Mouse (Mus musculus) testis, adult 2 months (tissue): ENCODE measurements around the gene Fscn2. TPM values are rescaled to one million over a fixed set of nuclear protein-coding genes. Genes with fewer than 3 reads are reported as not detected.
A peak's percentile ranks its signal among the peaks of the same experiment; 100 is the strongest.
"Not testable (repeated sequence)": the region's sequence is repeated elsewhere in the genome, so short reads cannot be mapped to it uniquely, and the experiment has no call there.

ENCODE experiments used
- H3K27ac ChIP-seq: fragments of 200-500 bp; 2 replicates; pipeline ENCODE4 v1.5.1; 2012; ENCODE audit warnings: low read depth, low read length; ENCODE audit not compliant: control insufficient read depth, insufficient read depth
- H3K27me3 ChIP-seq: fragments of 200-500 bp; 2 replicates; pipeline ENCODE4 v1.6.1; 2012; ENCODE audit warnings: mild to moderate bottlenecking, low read length, moderate library complexity; ENCODE audit not compliant: control insufficient read depth, insufficient read depth
- H3K36me3 ChIP-seq: fragments of 200-500 bp; 2 replicates; pipeline ENCODE4 v1.6.1; 2012; ENCODE audit warnings: mild to moderate bottlenecking, low read length; ENCODE audit not compliant: control insufficient read depth, insufficient read depth
- H3K4me1 ChIP-seq: fragments of 200-500 bp; 2 replicates; pipeline ENCODE4 v1.6.1; 2012; ENCODE audit warnings: low read length; ENCODE audit not compliant: control insufficient read depth, insufficient read depth
- H3K4me3 ChIP-seq: fragments of 200-500 bp; 2 replicates; pipeline ENCODE4 v1.5.1; 2012; ENCODE audit warnings: low read depth, mild to moderate bottlenecking, low read length, moderate library complexity, mixed read lengths; ENCODE audit not compliant: control insufficient read depth
- CTCF ChIP-seq: fragments of 200-500 bp; IDR thresholded peaks from 2 replicates; pipeline ENCODE4 v1.5.1; 2012; ENCODE audit warnings: low read depth, mild to moderate bottlenecking, inconsistent platforms, low read length, moderate library complexity; ENCODE audit not compliant: control insufficient read depth, insufficient read depth, insufficient replicate concordance
- POLR2A ChIP-seq: fragments of 200-500 bp; IDR thresholded peaks from 2 replicates; pipeline ENCODE4 v1.6.1; 2012; ENCODE audit warnings: low read depth, mild to moderate bottlenecking, inconsistent platforms, low read length, moderate library complexity; ENCODE audit not compliant: control insufficient read depth
- polyA plus RNA-seq: library from polyadenylated mRNA; depleted of rRNA; stranded (reverse); fragments of >200 nt; gene quantifications from 2 replicates; pipeline ENCODE4 v1.2.3, GENCODE M21; 2012

Gene Fscn2
- polyA plus RNA-seq, 1 experiment = 2.1 TPM

- Histone ChIP-seq H3K36me3 (no peaks in the 10 kb centered on the region), H3K4me3 (no peak overlapping the region), H3K27ac (no peak overlapping the region), H3K4me1 (no peaks in the 10 kb centered on the region), H3K27me3 (no peaks in the 10 kb centered on the region)
- TF ChIP-seq CTCF = no peak
- no peak for TF ChIP-seq POLR2A
Measured at GRCm38 (mm10) chr11:120339978-120340513, 21.3 kb upstream of the Fscn2 start.

- H3K4me3 ChIP-seq = no peak overlapping the region
- H3K36me3 ChIP-seq = no peaks in the 10 kb centered on the region
- TF ChIP-seq CTCF (no peak), POLR2A (no peak)
- no peaks in the 10 kb centered on the region for H3K4me1 ChIP-seq
- no peak overlapping the region for H3K27ac ChIP-seq
- no peaks in the 10 kb centered on the region for H3K27me3 ChIP-seq
Measured at GRCm38 (mm10) chr11:120341661-120342060, 19.7 kb upstream of the Fscn2 start.

- Histone ChIP-seq H3K27me3 (no peaks in the 10 kb centered on the region), H3K36me3 (no peaks in the 10 kb centered on the region), H3K4me1 (no peaks in the 10 kb centered on the region), H3K4me3 (no peak overlapping the region), H3K27ac (no peak overlapping the region)
- TF ChIP-seq CTCF (no peak), POLR2A (no peak)
Measured at GRCm38 (mm10) chr11:120342656-120343160, 18.6 kb upstream of the Fscn2 start.

GRCm38 (mm10) chr11:120343519-120344309 is 17.6 kb upstream of the Fscn2 start:
- TF ChIP-seq CTCF (no peak), POLR2A (no peak)
- Histone ChIP-seq H3K27ac (no peak overlapping the region), H3K27me3 (no peaks in the 10 kb centered on the region), H3K36me3 (no peaks in the 10 kb centered on the region), H3K4me3 (no peak overlapping the region), H3K4me1 (no peaks in the 10 kb centered on the region)

- no peak for TF ChIP-seq CTCF
- TF ChIP-seq POLR2A = no peak
- no peaks in the 10 kb centered on the region for H3K36me3 ChIP-seq
- no peak overlapping the region for H3K4me3 ChIP-seq
- H3K27ac ChIP-seq = no peak overlapping the region
- H3K27me3 ChIP-seq = no peaks in the 10 kb centered on the region
- H3K4me1 ChIP-seq = peaks cover 4% of the 10 kb centered on the region
Measured at GRCm38 (mm10) chr11:120344310-120344920, 16.9 kb upstream of the Fscn2 start.

GRCm38 (mm10) chr11:120345067-120345681 is 16.2 kb upstream of the Fscn2 start:
- Histone ChIP-seq H3K27me3 (no peaks in the 10 kb centered on the region), H3K4me1 (peaks cover 7% of the 10 kb centered on the region), H3K27ac (no peak overlapping the region), H3K36me3 (no peaks in the 10 kb centered on the region), H3K4me3 (no peak overlapping the region)
- TF ChIP-seq POLR2A = no peak
- no peak for TF ChIP-seq CTCF

GRCm38 (mm10) chr11:120346383-120347034 is 14.8 kb upstream of the Fscn2 start:
- H3K27ac ChIP-seq = not testable (repeated sequence)

More at GRCm38 (mm10) chr11:120346383-120347034, 14.8 kb upstream of the Fscn2 start:
- not testable (repeated sequence) for H3K36me3 ChIP-seq, H3K27me3 ChIP-seq
- Histone ChIP-seq H3K4me3 (peak overlapping the region; percentile 62), H3K4me1 (peaks cover 18% of the 10 kb centered on the region)
